Mouse (Mus musculus): ENCODE results near the gene Dclk1.
A peak's percentile ranks its signal among the peaks of the same experiment; 100 is the strongest.

Gene Dclk1

GRCm38 (mm10) chr3:55336895-55337294, 94.7 kb downstream of the Dclk1 start:
- no peak for DNase-seq (ENCODE audit: low spot score)

GRCm38 (mm10) chr3:55337671-55338070, 95.5 kb downstream of the Dclk1 start:
- DNase-seq (ENCODE audit: low spot score), result no peak

- DNase-seq (ENCODE audit: low spot score), result no peak
Measured at GRCm38 (mm10) chr3:55342445-55342844, 100.3 kb downstream of the Dclk1 start.

- no peak for DNase-seq (ENCODE audit: low spot score)
Measured at GRCm38 (mm10) chr3:55347371-55348025, 105.3 kb downstream of the Dclk1 start.

- no peak for DNase-seq (ENCODE audit: low spot score)
Measured at GRCm38 (mm10) chr3:55348026-55348390, 105.8 kb downstream of the Dclk1 start.

- no peak for DNase-seq (ENCODE audit: low spot score)
Measured at GRCm38 (mm10) chr3:55350194-55350593, 108.0 kb downstream of the Dclk1 start.

GRCm38 (mm10) chr3:55351281-55352052, 109.3 kb downstream of the Dclk1 start:
- no peak for DNase-seq (ENCODE audit: low spot score)

GRCm38 (mm10) chr3:55352529-55352928, 110.4 kb downstream of the Dclk1 start:
- no peak for DNase-seq (ENCODE audit: low spot score)

- no peak for DNase-seq (ENCODE audit: low spot score)
Measured at GRCm38 (mm10) chr3:55353169-55353568, 111.0 kb downstream of the Dclk1 start.

GRCm38 (mm10) chr3:55353909-55354511, 111.8 kb downstream of the Dclk1 start:
- DNase-seq (ENCODE audit: low spot score), result peak; percentile 31

- no peak for DNase-seq (ENCODE audit: low spot score)
Measured at GRCm38 (mm10) chr3:55354765-55355164, 112.6 kb downstream of the Dclk1 start.

- DNase-seq (ENCODE audit: low spot score), result no peak
Measured at GRCm38 (mm10) chr3:55358486-55358885, 116.3 kb downstream of the Dclk1 start.

- no peak for DNase-seq (ENCODE audit: low spot score)
Measured at GRCm38 (mm10) chr3:55360836-55361235, 118.7 kb downstream of the Dclk1 start.

- no peak for DNase-seq (ENCODE audit: low spot score)
Measured at GRCm38 (mm10) chr3:55367166-55367565, 125.0 kb downstream of the Dclk1 start.

- DNase-seq (ENCODE audit: low spot score), result no peak
Measured at GRCm38 (mm10) chr3:55369156-55369555, 127.0 kb downstream of the Dclk1 start.

GRCm38 (mm10) chr3:55373689-55374088, 131.5 kb downstream of the Dclk1 start:
- peak; percentile 21 for DNase-seq (ENCODE audit: low spot score)

GRCm38 (mm10) chr3:55378591-55378990, 136.4 kb downstream of the Dclk1 start:
- no peak for DNase-seq (ENCODE audit: low spot score)

- no peak for DNase-seq (ENCODE audit: low spot score)
Measured at GRCm38 (mm10) chr3:55380471-55380870, 138.3 kb downstream of the Dclk1 start.

- peak; percentile 6 for DNase-seq (ENCODE audit: low spot score)
Measured at GRCm38 (mm10) chr3:55392605-55393004, 150.4 kb downstream of the Dclk1 start.

- DNase-seq (ENCODE audit: low spot score), result no peak
Measured at GRCm38 (mm10) chr3:55393549-55393948, 151.4 kb downstream of the Dclk1 start.

GRCm38 (mm10) chr3:55396792-55397191, 154.6 kb downstream of the Dclk1 start:
- no peak for DNase-seq (ENCODE audit: low spot score)

- DNase-seq (ENCODE audit: low spot score), result no peak
Measured at GRCm38 (mm10) chr3:55397752-55398693, 155.9 kb downstream of the Dclk1 start.

All from ovary, postnatal 36 days (tissue).